In the genomic region with DNA sequence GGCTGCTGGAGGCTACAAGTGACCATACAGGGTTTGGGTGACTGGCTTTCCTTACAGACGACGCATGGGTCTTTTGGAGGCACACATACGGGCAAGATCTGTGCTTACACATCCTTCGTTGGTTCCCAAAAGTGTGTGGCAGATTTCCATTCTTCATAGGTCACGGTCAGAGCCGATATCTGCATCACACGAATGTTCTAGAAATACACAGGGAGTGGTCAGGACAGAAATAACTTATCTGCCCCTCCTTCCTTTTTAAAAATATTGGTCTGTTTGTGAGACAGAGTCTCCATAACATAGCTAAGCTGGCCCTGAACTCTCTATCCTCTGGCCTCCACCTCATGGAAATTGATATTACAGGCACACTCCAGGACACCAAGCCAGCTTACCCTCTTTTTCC, we compare ENCODE assay signal across 25 mouse cellular contexts. TPM values are rescaled to one million over a fixed set of nuclear protein-coding genes. Genes with fewer than 3 reads are reported as not detected.
DNase-seq lines count a peak whose midpoint lies in the region; ATAC-seq and TF ChIP-seq lines count a peak whose summit lies in the region.
"Had no signal": no experiment of that assay in that cellular context is flagged by ENCODE, and none has a peak within 500 bp of the region (broad histone marks: within the 10 kb centered on the region; RNA-seq: fewer than 3 reads in every experiment).

No protein-coding gene starts in this region.

- no peak overlapping the region for H3K4me2 ChIP-seq in heart, embryonic 16.5 days (ENCODE audit: low read depth, low read length)
- H3K4me2 ChIP-seq: embryonic facial prominence, embryonic 12.5 days; embryonic facial prominence, embryonic 15.5 days; heart, embryonic 12.5 days; hindbrain, embryonic 14.5 days had no signal

- TF ChIP-seq POLR2A in cerebellum, adult 2 months (IDR thresholded peaks at IDR 0.05; ENCODE audit: borderline replicate concordance, insufficient read depth, low read length): no peak

- H3K4me3 ChIP-seq in cerebellum, adult 2 months (replicated peaks; ENCODE audit: insufficient read depth, low read depth, low read length): no peak overlapping the region
- no peak overlapping the region for H3K4me3 ChIP-seq in heart, embryonic 10.5 days
- no peak overlapping the region for H3K4me3 ChIP-seq in heart, embryonic 16.5 days (ENCODE audit: low read length)
- H3K4me3 ChIP-seq: embryonic facial prominence, embryonic 12.5 days; embryonic facial prominence, embryonic 15.5 days; heart, embryonic 12.5 days had no signal

- peak overlapping the region; percentile 15; the same call in 1 of the 2 replicates for H3K27ac ChIP-seq in cerebellum, adult 2 months (ENCODE audit: insufficient read depth, low read length)
- H3K27ac ChIP-seq in heart, embryonic 10.5 days: 0 out of 2 replicates have a peak overlapping the region, but pooled peaks have one; percentile 49
- H3K27ac ChIP-seq in heart, embryonic 16.5 days (ENCODE audit: low read length): 0 out of 2 replicates have a peak overlapping the region, but pooled peaks have one; percentile 24
- H3K27ac ChIP-seq: embryonic facial prominence, embryonic 12.5 days; embryonic facial prominence, embryonic 15.5 days; hindbrain, embryonic 14.5 days; hindbrain, postnatal 0 days had no signal

- ATAC-seq in heart, embryonic 16.5 days (replicated peaks; ENCODE audit: extremely low read depth, insufficient read depth, low FRiP score): no peak
- ATAC-seq in monocyte, adult 5-6 weeks (replicated peaks; ENCODE audit: insufficient number of reproducible peaks, low FRiP score, low TSS enrichment, poor library complexity, severe bottlenecking): peak; percentile 25; the same call in 1 of the 2 replicates
- ATAC-seq: activated CD4-positive, CD25-positive, alpha-beta regulatory T cell, adult 4 months; forebrain, embryonic 14.5 days; forebrain, postnatal 0 days; hindbrain, postnatal 0 days; inflammation-experienced regulatory T-cells, adult 6 months; intestine, embryonic 16.5 days had no signal

- H3K36me3 ChIP-seq in heart, embryonic 10.5 days: no peaks in the 10 kb centered on the region
- no peaks in the 10 kb centered on the region for H3K36me3 ChIP-seq in heart, embryonic 16.5 days (ENCODE audit: control insufficient read depth, insufficient read depth)
- H3K36me3 ChIP-seq: embryonic facial prominence, embryonic 12.5 days; embryonic facial prominence, embryonic 15.5 days; heart, embryonic 12.5 days had no signal

- intact Hi-C loops in heart, postnatal 14 days (cut with DNase I): no loop called here

- 84% methylated on average over 7 of the region's 7 CpGs for WGBS in cerebellum, adult 2 months
- WGBS in heart, embryonic 10.5 days: 69% methylated on average over 7 of the region's 7 CpGs
- WGBS in heart, embryonic 16.5 days: 44% methylated on average over 7 of the region's 7 CpGs

- DNase-seq in cerebellum, adult 2 months: no peak
- no peak for DNase-seq in cerebellum, adult 9-10 months
- no peak for DNase-seq in heart, embryonic 10.5 days (ENCODE audit: low spot score)
- DNase-seq in heart, adult 8-10 months (ENCODE audit: low spot score): no peak
- no peak for DNase-seq in heart, postnatal 14 days
- DNase-seq: adrenal gland, adult 8-10 months; adrenal gland, postnatal 25 days; cerebellum, adult 11-12 months; cerebellum, adult 9-11 months; forebrain, postnatal 0 days; gastrocnemius, postnatal 10 days; gastrocnemius, postnatal 36 days; heart, postnatal 36 days; kidney, adult 18-20 months had no signal

- H3K27me3 ChIP-seq in cerebellum, adult 2 months (ENCODE audit: control insufficient read depth, insufficient read depth, low read length): no peaks in the 10 kb centered on the region
- no peaks in the 10 kb centered on the region for H3K27me3 ChIP-seq in heart, embryonic 10.5 days (ENCODE audit: insufficient read depth, poor library complexity, severe bottlenecking)
- no peaks in the 10 kb centered on the region for H3K27me3 ChIP-seq in heart, embryonic 16.5 days (ENCODE audit: control insufficient read depth, insufficient read depth, low read length)
- H3K27me3 ChIP-seq: embryonic facial prominence, embryonic 12.5 days; embryonic facial prominence, embryonic 15.5 days; heart, embryonic 12.5 days had no signal

- H3K9me3 ChIP-seq in heart, embryonic 10.5 days: no peaks in the 10 kb centered on the region
- no peaks in the 10 kb centered on the region for H3K9me3 ChIP-seq in heart, embryonic 16.5 days (replicated peaks; ENCODE audit: control insufficient read depth, low read length)
- H3K9me3 ChIP-seq: embryonic facial prominence, embryonic 12.5 days; embryonic facial prominence, embryonic 15.5 days; heart, embryonic 12.5 days had no signal

- TF ChIP-seq CTCF in cerebellum, adult 2 months (IDR thresholded peaks at IDR 0.05; ENCODE audit: borderline replicate concordance, insufficient read depth, low read depth, low read length): no peak

- peaks cover 36% of the 10 kb centered on the region for H3K4me1 ChIP-seq in cerebellum, adult 2 months (ENCODE audit: control insufficient read depth, insufficient read depth, low read length)
- peaks cover 55% of the 10 kb centered on the region for H3K4me1 ChIP-seq in heart, embryonic 10.5 days
- peaks cover 41% of the 10 kb centered on the region for H3K4me1 ChIP-seq in heart, embryonic 16.5 days (ENCODE audit: control insufficient read depth, insufficient read depth, low read length)

- no peak overlapping the region for H3K9ac ChIP-seq in heart, embryonic 16.5 days (ENCODE audit: low read length)
- H3K9ac ChIP-seq: embryonic facial prominence, embryonic 12.5 days; embryonic facial prominence, embryonic 15.5 days; forebrain, postnatal 0 days; heart, embryonic 12.5 days; hindbrain, embryonic 14.5 days had no signal

RNA-seq across cellular contexts. Expression of a gene that starts 24.7 kb away (rescaled TPM):
- polyA plus RNA-seq in cerebellum, adult 2 months (2012; rRNA removed): 80.4 and 87.9 TPM in 2 replicates
- polyA plus RNA-seq in heart, embryonic 10.5 days (2016; fragmentation: Nextera tagmentation; extraction: Ambion mirVana): 11.9 and 15.9 TPM in 2 replicates
- 1 to 10 TPM; 3.1 to 5.6 (median 4.2) TPM for total RNA-seq in heart, adult 8-10 months (2022)
- polyA plus RNA-seq in heart, embryonic 16.5 days (2015; fragmentation: Nextera tagmentation; extraction: Ambion mirVana): 9.0 and 11.5 TPM in 2 replicates
- total RNA-seq in heart, postnatal 14 days (2021): 10 to 100 TPM in 1 of 2 experiments, 1 to 10 TPM in 1; 9.9 to 10.0 TPM
- 247 to 384 TPM (median 376 TPM) in 3 replicates for total RNA-seq in monocyte, adult 5-6 weeks (2017)

Comparison
In these comparisons a context has a peak if more than half of its experiments do, and no peak if none do; other contexts are left out.
1. RNA of a gene that starts 24.7 kb away (total RNA-seq): 247 to 384 TPM in monocyte, adult 5-6 weeks; 9.9 to 10.0 TPM in heart, postnatal 14 days and 3.1 to 5.6 TPM in heart, adult 8-10 months; every median in the first group is over 10 times any median in the second.
2. Peak in every context shown above with its lines, with median percentiles within 50 percentile points of each other: H3K27ac ChIP-seq.